ENCODE assay signal across 9 mouse cellular contexts in the genomic region with DNA sequence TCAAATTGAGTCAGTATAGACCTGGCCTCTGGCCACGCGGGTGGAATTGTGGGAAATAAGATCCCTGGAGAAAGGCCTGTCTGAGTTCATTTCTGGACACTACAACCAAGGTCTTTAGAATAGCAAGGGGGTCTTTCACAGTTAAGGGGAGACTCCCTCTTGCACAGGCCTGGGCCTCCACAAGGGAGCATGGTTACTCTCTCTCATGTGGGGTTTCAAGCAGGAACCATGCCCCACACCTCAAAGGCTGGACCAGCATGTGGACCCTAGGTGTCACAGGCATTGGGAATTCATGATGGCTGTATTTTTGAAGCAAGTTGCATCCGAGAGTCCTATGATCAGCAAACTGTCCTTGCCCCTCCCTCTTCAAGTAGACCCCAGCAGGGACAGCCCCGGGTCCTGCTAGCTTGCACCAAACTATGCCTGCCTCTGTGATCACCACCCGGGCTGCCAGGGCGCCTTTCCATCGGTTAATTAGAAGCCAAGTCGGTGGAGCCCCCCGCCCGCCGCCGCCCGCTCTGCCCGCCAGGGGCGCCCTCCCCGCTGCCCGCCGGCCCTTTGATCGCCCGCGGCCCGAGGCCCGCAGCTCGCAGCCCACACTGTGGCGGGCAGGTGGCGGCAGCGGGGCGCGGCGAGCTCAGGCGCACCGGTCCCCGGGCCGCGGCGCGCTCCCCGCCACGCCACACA.
DNase-seq lines count a peak whose midpoint lies in the region; ATAC-seq lines count a peak whose summit lies in the region.
"Had no signal": no experiment of that assay in that cellular context is flagged by ENCODE, and none has a peak within 500 bp of the region (broad histone marks: within the 10 kb centered on the region; RNA-seq: fewer than 3 reads in every experiment).

No protein-coding gene starts in this region.

- H3K36me3 ChIP-seq in heart, embryonic 10.5 days = no peaks in the 10 kb centered on the region
- H3K36me3 ChIP-seq in forebrain, embryonic 15.5 days = no peaks in the 10 kb centered on the region
- no peaks in the 10 kb centered on the region for H3K36me3 ChIP-seq in midbrain, embryonic 13.5 days
- H3K36me3 ChIP-seq: G1E had no signal

- DNase-seq in heart, embryonic 10.5 days (ENCODE audit: low spot score) = no peak
- DNase-seq in heart, adult 8-10 months (ENCODE audit: low spot score) = no peak
- DNase-seq in R1 (ENCODE audit: low read depth, low spot score) = peak; percentile 16
- DNase-seq in kidney, postnatal 10 days = peak; percentile 68
- DNase-seq in urinary bladder, adult 2 months (ENCODE audit: low spot score) = no peak
- DNase-seq in frontal cortex, postnatal 14 days (ENCODE audit: low spot score in 2 of 2) = no peak

- H3K4me2 ChIP-seq in forebrain, embryonic 15.5 days (replicated peaks) = peak overlapping the region; percentile 64
- H3K4me2 ChIP-seq in midbrain, embryonic 13.5 days (replicated peaks) = peak overlapping the region; percentile 57

- H3K27me3 ChIP-seq in heart, embryonic 10.5 days (ENCODE audit: insufficient read depth, poor library complexity, severe bottlenecking) = peaks cover 63% of the 10 kb centered on the region
- peaks cover 22% of the 10 kb centered on the region; the same call in 1 of the 2 replicates for H3K27me3 ChIP-seq in forebrain, embryonic 15.5 days
- H3K27me3 ChIP-seq in midbrain, embryonic 13.5 days = peaks cover 34% of the 10 kb centered on the region

- H3K4me3 ChIP-seq in heart, embryonic 10.5 days = peak overlapping the region; percentile 49
- peak overlapping the region; percentile 33 for H3K4me3 ChIP-seq in forebrain, embryonic 15.5 days
- peak overlapping the region; percentile 31 for H3K4me3 ChIP-seq in midbrain, embryonic 13.5 days (replicated peaks)

- H3K9ac ChIP-seq in forebrain, embryonic 15.5 days (replicated peaks) = peak overlapping the region; percentile 33
- H3K9ac ChIP-seq in midbrain, embryonic 13.5 days (replicated peaks) = peak overlapping the region; percentile 55

- H3K9me3 ChIP-seq in heart, embryonic 10.5 days = no peaks in the 10 kb centered on the region
- no peaks in the 10 kb centered on the region for H3K9me3 ChIP-seq in forebrain, embryonic 15.5 days
- H3K9me3 ChIP-seq in midbrain, embryonic 13.5 days = no peaks in the 10 kb centered on the region

- peak overlapping the region; percentile 62; the same call in 1 of the 2 replicates for H3K27ac ChIP-seq in heart, embryonic 10.5 days
- H3K27ac ChIP-seq in forebrain, embryonic 15.5 days (replicated peaks) = no peak overlapping the region
- H3K27ac ChIP-seq in midbrain, embryonic 13.5 days = peak overlapping the region; percentile 37; the same call in 1 of the 2 replicates

- WGBS in heart, embryonic 10.5 days = 6% methylated on average over 39 of the region's 39 CpGs
- 6% methylated on average over 38 of the region's 39 CpGs for WGBS in forebrain, embryonic 15.5 days
- 5% methylated on average over 39 of the region's 39 CpGs for WGBS in midbrain, embryonic 13.5 days

- H3K4me1 ChIP-seq in heart, embryonic 10.5 days = peaks cover 11% of the 10 kb centered on the region
- H3K4me1 ChIP-seq in forebrain, embryonic 15.5 days = peaks cover 15% of the 10 kb centered on the region
- H3K4me1 ChIP-seq in midbrain, embryonic 13.5 days (replicated peaks) = peaks cover 16% of the 10 kb centered on the region

- ATAC-seq in forebrain, embryonic 15.5 days (replicated peaks) = peak; percentile 83
- ATAC-seq in midbrain, embryonic 13.5 days = peak; percentile 90

Comparison
In these comparisons a context has a peak if more than half of its experiments do, and no peak if none do; other contexts are left out.
1. DNase-seq: peak in R1 (single experiment) and kidney, postnatal 10 days (single experiment); none in heart, embryonic 10.5 days (single experiment), heart, adult 8-10 months (single experiment), urinary bladder, adult 2 months (single experiment) and frontal cortex, postnatal 14 days (0 of 2).
2. Peak in every context shown above with its lines, with median percentiles within 50 percentile points of each other: H3K4me3 ChIP-seq.